Mouse (Mus musculus) c-Kit-positive CD71-positive TER-119-positive erythroid progenitor cells, embryonic 14.5 days (primary cell): Measurements from ENCODE around the gene Plek.

Experiments
- DNase-seq: peaks from one replicate; pipeline ENCODE4 v3.0.0-alpha.2; 2013; ENCODE audit warnings: low spot score

Gene Plek

DNA sequence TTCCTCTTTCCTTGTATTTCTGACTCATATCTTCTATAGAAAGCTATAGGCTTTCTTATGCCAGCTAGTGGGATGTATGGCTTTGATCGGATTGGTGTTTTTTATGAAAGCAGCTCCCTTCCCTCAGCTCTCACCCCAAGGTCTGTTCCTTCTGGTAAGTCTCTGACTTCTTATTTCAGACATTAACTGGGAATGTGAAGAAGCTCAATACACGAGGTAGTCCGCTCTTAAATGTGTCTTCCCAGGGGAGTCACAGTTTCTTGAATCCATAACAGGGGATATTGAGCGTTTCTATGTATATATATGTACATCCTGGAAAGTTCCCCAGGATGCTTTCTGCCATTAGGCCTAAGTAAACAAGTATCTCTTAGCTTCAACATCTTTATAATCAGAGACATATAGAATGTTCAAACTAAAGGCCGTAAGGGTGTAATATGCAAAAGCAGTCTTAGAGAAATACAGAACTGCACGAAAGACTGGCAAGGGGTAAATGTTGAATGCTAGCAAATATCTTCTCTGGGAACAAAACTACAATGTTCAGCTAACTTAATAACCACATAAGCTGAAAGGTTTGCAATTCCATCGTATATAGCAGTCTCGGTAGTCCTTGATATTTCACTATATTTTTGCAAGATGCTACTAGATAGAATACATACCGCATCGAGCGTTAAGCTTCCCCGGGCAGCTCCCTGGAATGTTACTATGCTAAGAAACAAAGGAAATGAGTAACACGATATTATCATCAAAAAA is 101.8 kb downstream of the Plek start:
- peak; percentile 41 for DNase-seq

- peak; percentile 32 for DNase-seq
These were observed 103.4 kb downstream of the Plek start for GRCm38 (mm10) chr11:16948756-16949155.

- no peak for DNase-seq
These were observed 109.2 kb downstream of the Plek start for GRCm38 (mm10) chr11:16943016-16943415.

DNA sequence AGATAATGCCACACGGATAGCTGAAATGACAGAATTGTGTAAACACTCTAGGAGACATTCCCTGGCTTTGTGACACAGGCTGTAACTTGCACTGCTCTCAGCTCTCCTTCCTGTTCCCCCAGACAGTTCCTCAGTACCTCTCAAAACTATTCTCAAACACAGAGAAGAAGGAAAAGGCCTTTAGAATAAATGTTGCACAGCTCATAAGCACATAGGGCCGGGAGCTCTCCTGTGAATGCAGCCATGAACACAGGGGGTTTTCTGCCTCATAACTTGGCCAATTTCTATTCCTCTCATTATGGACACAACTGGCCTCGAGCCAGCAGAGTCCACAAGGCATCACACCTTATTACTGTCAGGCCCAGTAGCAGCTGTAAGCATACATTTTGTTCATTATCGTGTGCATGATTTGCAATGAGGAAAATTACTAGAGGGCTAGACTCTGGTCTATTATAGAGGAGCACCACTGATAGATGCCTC is 110.2 kb downstream of the Plek start:
- no peak for DNase-seq

- DNase-seq, result no peak
These were observed 110.9 kb downstream of the Plek start for GRCm38 (mm10) chr11:16941103-16941793.

DNA sequence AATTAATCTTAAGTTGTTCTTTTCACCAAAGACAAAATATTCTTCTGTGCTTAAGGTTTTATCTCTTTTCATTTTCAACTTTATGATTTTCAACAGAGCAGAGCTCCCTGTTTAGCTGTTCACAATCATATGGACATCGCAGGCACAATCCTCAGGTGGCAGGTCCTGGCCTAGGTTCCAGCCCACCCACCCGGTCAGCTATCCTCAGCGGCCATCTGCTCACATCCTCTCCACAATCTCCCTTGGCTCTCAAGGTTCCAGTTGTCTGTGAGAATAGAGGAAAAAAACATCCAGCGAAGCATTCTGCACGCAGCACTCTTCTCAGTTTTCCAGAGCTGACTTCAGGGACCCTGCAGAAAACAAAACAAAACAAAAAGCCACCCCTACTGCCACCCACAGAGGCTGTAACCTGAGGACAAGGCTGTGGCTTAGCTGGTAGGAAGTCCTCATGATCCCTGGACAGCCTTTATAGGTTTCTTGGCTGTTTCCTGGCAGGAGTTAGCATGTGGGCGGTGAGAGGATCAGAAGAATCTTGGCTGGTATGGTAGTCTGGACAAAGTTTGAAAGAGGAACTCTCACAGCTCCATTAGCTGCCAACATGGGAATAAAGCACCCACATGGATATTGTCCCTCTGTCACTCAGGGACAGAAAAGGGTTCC is 116.5 kb downstream of the Plek start:
- no peak for DNase-seq

DNA sequence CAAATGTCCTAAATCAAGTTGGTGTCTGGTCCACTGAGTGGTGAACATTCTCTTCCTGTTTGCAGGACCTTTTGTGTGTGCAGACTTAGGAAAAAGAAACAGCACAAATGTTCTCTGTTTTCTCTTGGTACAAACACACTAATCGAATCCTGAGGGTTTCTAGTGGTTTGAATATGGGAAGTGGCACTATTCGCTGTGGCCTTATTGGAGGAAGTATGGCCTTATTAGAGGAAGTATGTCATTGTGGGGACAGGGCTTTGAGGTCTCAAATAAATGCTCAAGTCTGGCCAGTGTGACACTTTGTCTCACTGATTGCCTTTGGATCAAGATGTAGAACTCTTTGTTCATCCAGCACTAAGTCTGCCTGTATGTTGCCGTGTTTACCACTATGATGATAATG is 120.0 kb downstream of the Plek start:
- no peak for DNase-seq
